Mouse (Mus musculus): ENCODE results near the gene Lrrc75b. TPM values are rescaled to one million over a fixed set of nuclear protein-coding genes. Genes with fewer than 3 reads are reported as not detected.

Lrrc75b gene
- polyA plus RNA-seq, 2 experiments: 0.04 TPM; not detected in 1

DNA sequence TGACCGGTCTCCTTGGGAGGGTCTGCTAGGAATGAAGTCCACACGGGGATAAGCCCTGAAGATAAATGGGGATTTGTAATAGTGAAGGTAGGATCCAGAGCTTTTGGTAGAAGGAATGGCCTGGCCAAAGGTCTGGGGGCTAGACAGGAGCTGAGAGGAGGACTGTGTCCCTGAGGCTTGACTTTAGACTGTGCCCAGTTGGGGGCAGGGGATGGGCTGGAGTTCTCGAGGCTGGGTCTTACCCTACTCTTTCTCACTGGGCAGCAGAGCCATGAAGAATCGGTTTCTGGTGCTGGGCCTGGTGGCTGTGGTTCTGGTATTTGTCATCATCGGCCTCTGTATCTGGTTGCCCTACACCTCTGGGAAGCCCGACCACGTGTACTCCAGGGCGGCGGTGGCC, 13.8 kb upstream of the Lrrc75b start:
- Histone ChIP-seq H3K9me3 (ENCODE audit: control insufficient read depth, low read length) (no peaks in the 10 kb centered on the region), H3K4me1 (replicated peaks; ENCODE audit: control insufficient read depth in 2 of 2, insufficient read depth in 2 of 2, low read length in 1 of 2) (no peaks in the 10 kb centered on the region), H3K27ac (no peak overlapping the region), H3K9ac (replicated peaks) (no peak overlapping the region), H3K4me2 (ENCODE audit: low read depth) (no peak overlapping the region), H3K27me3 (ENCODE audit: control insufficient read depth, insufficient read depth, low read length) (no peaks in the 10 kb centered on the region), H3K36me3 (replicated peaks; ENCODE audit: control insufficient read depth, insufficient read depth, low read depth) (no peaks in the 10 kb centered on the region), H3K4me3 (ENCODE audit: insufficient read depth in 1 of 2, low read depth in 2 of 2, low read length in 2 of 2) (no peak overlapping the region)
- no peak for TF ChIP-seq EP300 (IDR thresholded peaks at IDR 0.05; ENCODE audit: low read depth)
- TF ChIP-seq CTCF (IDR thresholded peaks at IDR 0.05; ENCODE audit: low read depth): no peak
- 76% methylated on average over 9 of the region's 9 CpGs for WGBS (ENCODE audit: insufficient replicate concordance)
- DNase-seq (ENCODE audit: low read depth in 3 of 3, low spot score in 3 of 3) (no peak), ATAC-seq (ENCODE audit: insufficient read depth) (no peak)

DNA sequence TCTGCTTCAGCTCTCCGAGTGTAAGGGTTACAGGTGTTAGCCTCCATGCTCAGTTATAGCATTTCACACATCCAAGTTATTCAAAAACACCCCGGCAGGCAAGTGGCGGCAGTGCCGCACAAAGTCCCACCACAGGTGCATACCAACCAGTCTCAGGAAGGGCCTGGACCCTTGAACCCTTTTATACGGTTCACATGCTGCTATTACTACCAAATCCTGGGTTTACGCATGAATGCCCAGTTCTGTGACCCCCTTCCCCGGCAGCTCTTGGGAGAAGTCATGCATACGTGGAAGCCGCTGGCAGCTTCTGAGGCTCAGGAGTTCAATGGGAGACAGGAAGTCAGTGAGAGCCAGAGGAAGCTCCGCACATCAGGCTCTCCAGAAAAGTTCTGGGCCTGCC, 13.1 kb upstream of the Lrrc75b start:
- 72% methylated on average over 10 of the region's 10 CpGs for WGBS (ENCODE audit: insufficient replicate concordance)
- DNase-seq (ENCODE audit: low read depth in 3 of 3, low spot score in 3 of 3): no peak
- H3K9ac ChIP-seq (replicated peaks): no peak overlapping the region
- no peak overlapping the region for H3K27ac ChIP-seq
- TF ChIP-seq CTCF (IDR thresholded peaks at IDR 0.05; ENCODE audit: low read depth) (no peak), EP300 (IDR thresholded peaks at IDR 0.05; ENCODE audit: low read depth) (no peak)
- peaks cover 0 to under 1% of the 10 kb centered on the region in 2 experiments; a peak in 1 of 4 replicates for H3K4me1 ChIP-seq (replicated peaks; ENCODE audit: control insufficient read depth in 2 of 2, insufficient read depth in 2 of 2, low read length in 1 of 2)
- no peaks in the 10 kb centered on the region for H3K36me3 ChIP-seq (replicated peaks; ENCODE audit: control insufficient read depth, insufficient read depth, low read depth)
- no peaks in the 10 kb centered on the region for H3K27me3 ChIP-seq (ENCODE audit: control insufficient read depth, insufficient read depth, low read length)
- ATAC-seq (ENCODE audit: insufficient read depth): no peak
- no peak overlapping the region for H3K4me2 ChIP-seq (ENCODE audit: low read depth)
- no peak overlapping the region for H3K4me3 ChIP-seq (ENCODE audit: insufficient read depth in 1 of 2, low read depth in 2 of 2, low read length in 2 of 2)
- H3K9me3 ChIP-seq (ENCODE audit: control insufficient read depth, low read length): no peaks in the 10 kb centered on the region

DNA sequence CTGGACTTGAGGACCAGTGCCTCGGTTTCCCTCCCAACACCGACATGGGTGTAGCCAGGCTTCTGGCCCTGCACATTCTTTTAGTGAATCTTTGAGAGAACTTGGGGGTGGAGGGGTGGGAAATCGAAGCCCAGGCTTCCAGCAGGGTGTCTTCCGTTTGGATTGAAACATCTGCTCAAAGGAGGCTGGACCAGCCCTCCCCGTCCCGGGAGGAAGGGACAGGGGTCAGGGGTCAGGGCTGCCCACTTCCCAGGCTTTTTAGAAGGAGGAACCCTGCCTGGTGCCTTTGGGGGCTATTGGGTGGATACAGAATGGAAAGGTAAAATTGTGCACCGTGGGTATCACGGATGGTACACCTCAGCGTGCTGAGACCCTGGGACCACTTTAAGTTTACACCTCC, 11.8 kb upstream of the Lrrc75b start:
- no peak for TF ChIP-seq CTCF (IDR thresholded peaks at IDR 0.05; ENCODE audit: low read depth)
- ATAC-seq (ENCODE audit: insufficient read depth) (no peak), DNase-seq (ENCODE audit: low read depth in 3 of 3, low spot score in 3 of 3) (no peak)
- Histone ChIP-seq H3K4me3 (ENCODE audit: insufficient read depth in 1 of 2, low read depth in 2 of 2, low read length in 2 of 2) (no peak overlapping the region), H3K9ac (replicated peaks) (no peak overlapping the region), H3K36me3 (replicated peaks; ENCODE audit: control insufficient read depth, insufficient read depth, low read depth) (no peaks in the 10 kb centered on the region), H3K4me1 (replicated peaks; ENCODE audit: control insufficient read depth in 2 of 2, insufficient read depth in 2 of 2, low read length in 1 of 2) (peaks cover 0 to 4% of the 10 kb centered on the region in 2 experiments; a peak in 1 of 4 replicates), H3K27ac (no peak overlapping the region), H3K27me3 (ENCODE audit: control insufficient read depth, insufficient read depth, low read length) (no peaks in the 10 kb centered on the region), H3K4me2 (ENCODE audit: low read depth) (no peak overlapping the region), H3K9me3 (ENCODE audit: control insufficient read depth, low read length) (no peaks in the 10 kb centered on the region)
- 48% methylated on average over 9 of the region's 9 CpGs for WGBS (ENCODE audit: insufficient replicate concordance)

DNA sequence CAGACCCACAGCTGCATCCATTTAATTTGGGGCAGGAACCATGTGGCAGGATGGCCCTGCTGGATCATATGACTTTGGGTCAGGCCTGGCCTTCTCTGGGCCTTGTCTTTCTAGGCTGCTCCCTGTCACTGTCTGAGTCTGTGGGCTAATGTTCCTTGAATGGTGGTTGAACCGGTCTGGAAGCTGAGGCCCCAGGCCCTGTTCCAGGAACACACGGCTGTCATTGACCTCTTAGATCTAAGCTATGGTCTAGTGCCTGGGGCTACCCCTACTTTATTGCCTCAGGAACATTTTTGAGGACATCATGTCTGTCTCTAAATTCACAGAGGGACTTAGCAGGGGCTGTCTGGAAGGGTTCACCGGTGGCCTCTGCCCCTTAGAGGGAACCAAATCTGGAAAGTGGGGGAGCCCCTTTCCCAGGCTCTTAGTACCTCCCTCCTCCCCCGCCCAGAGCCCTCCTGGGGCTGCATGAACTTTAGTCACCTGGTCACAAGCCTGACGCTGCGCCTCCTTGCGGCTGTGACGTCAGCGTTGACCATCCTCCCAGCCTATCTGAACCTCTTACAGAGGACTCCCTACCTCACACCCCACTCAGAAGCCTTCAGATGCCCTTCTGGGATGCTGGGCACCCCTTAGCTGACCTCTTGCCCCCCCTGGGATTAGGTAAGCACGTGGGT, 11.0 kb upstream of the Lrrc75b start:
- Histone ChIP-seq H3K9me3 (ENCODE audit: control insufficient read depth, low read length) (no peaks in the 10 kb centered on the region), H3K4me1 (replicated peaks; ENCODE audit: control insufficient read depth in 2 of 2, insufficient read depth in 2 of 2, low read length in 1 of 2) (peaks cover 0 to 4% of the 10 kb centered on the region in 2 experiments; a peak in 2 of 4 replicates), H3K4me3 (ENCODE audit: insufficient read depth in 1 of 2, low read depth in 2 of 2, low read length in 2 of 2) (no peak overlapping the region), H3K27me3 (ENCODE audit: control insufficient read depth, insufficient read depth, low read length) (no peaks in the 10 kb centered on the region), H3K36me3 (replicated peaks; ENCODE audit: control insufficient read depth, insufficient read depth, low read depth) (no peaks in the 10 kb centered on the region), H3K9ac (replicated peaks) (no peak overlapping the region), H3K4me2 (ENCODE audit: low read depth) (no peak overlapping the region), H3K27ac (no peak overlapping the region)
- WGBS (ENCODE audit: insufficient replicate concordance): 47% methylated on average over 10 of the region's 10 CpGs
- ATAC-seq (ENCODE audit: insufficient read depth) (no peak), DNase-seq (ENCODE audit: low read depth in 3 of 3, low spot score in 3 of 3) (no peak)
- TF ChIP-seq EP300 (IDR thresholded peaks at IDR 0.05; ENCODE audit: low read depth): no peak
- TF ChIP-seq CTCF (IDR thresholded peaks at IDR 0.05; ENCODE audit: low read depth): no peak

DNA sequence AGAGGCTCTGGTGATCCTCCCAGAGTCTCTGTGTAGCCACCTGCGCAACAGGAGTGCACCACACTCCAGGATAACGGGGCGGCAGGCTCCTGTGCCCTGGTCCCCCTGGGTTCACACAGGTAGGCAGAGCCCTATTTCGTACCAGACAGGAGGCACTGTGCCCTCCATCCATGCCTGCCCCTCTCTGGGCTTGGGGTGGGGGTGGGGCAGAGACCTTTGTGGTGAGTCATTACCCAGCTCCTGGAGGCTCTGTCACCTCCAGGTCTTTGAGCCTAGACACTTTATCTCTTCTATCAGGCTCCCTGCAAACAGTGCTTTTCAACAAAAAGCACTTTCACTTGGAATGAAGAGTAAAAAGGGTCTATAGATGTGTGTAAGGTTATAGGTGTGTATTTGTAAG, 8.7 kb upstream of the Lrrc75b start:
- H3K9me3 ChIP-seq (ENCODE audit: control insufficient read depth, low read length): no peaks in the 10 kb centered on the region
- no peak for ATAC-seq (ENCODE audit: insufficient read depth)
- H3K4me3 ChIP-seq (ENCODE audit: insufficient read depth in 1 of 2, low read depth in 2 of 2, low read length in 2 of 2): no peak overlapping the region
- TF ChIP-seq CTCF (IDR thresholded peaks at IDR 0.05; ENCODE audit: low read depth) (no peak), EP300 (IDR thresholded peaks at IDR 0.05; ENCODE audit: low read depth) (no peak)
- H3K4me1 ChIP-seq (replicated peaks; ENCODE audit: control insufficient read depth in 2 of 2, insufficient read depth in 2 of 2, low read length in 1 of 2): peaks cover 0 to 16% of the 10 kb centered on the region in 2 experiments; a peak in 2 of 4 replicates
- H3K27ac ChIP-seq: no peak overlapping the region
- no peak overlapping the region for H3K9ac ChIP-seq (replicated peaks)
- H3K36me3 ChIP-seq (replicated peaks; ENCODE audit: control insufficient read depth, insufficient read depth, low read depth): no peaks in the 10 kb centered on the region
- no peak overlapping the region for H3K4me2 ChIP-seq (ENCODE audit: low read depth)
- H3K27me3 ChIP-seq (ENCODE audit: control insufficient read depth, insufficient read depth, low read length): no peaks in the 10 kb centered on the region
- 42% methylated on average over 4 of the region's 4 CpGs for WGBS (ENCODE audit: insufficient replicate concordance)
- DNase-seq (ENCODE audit: low read depth in 3 of 3, low spot score in 3 of 3): no peak

Data from liver, embryonic 14.5 days (tissue).